Mouse (Mus musculus): ENCODE results near the gene Cyp2c66. TPM values are rescaled to one million over a fixed set of nuclear protein-coding genes. Genes with fewer than 3 reads are reported as not detected.
"Not testable (repeated sequence)": the region's sequence is repeated elsewhere in the genome, so short reads cannot be mapped to it uniquely, and the experiment has no call there.

Cyp2c66 gene
- polyA plus RNA-seq (2016; fragmentation: Nextera tagmentation; extraction: Ambion mirVana), result not detected in 2 replicates

GRCm38 (mm10) chr19:39113644-39114043, at the start of gene Cyp2c66:
Cyp2c66 (plus strand) TSS chr19:39113898.
- H3K4me3 ChIP-seq, result no peak within 1 kb of the TSS
- 61% methylated on average over 1 of the region's 1 CpGs for WGBS (ENCODE audit: insufficient replicate concordance)
- no peak within 1 kb of the TSS for H3K9ac ChIP-seq
- H3K36me3 ChIP-seq, result no peaks in the 10 kb centered on the region
- H3K4me1 ChIP-seq, result no peaks in the 10 kb centered on the region
- no peak within 1 kb of the TSS for H3K27ac ChIP-seq
- no peaks in the 10 kb centered on the region for H3K9me3 ChIP-seq (replicated peaks)
- no peak within 1 kb of the TSS for H3K4me2 ChIP-seq
- H3K27me3 ChIP-seq (replicated peaks), result no peaks in the 10 kb centered on the region
- no peak for ATAC-seq

DNA sequence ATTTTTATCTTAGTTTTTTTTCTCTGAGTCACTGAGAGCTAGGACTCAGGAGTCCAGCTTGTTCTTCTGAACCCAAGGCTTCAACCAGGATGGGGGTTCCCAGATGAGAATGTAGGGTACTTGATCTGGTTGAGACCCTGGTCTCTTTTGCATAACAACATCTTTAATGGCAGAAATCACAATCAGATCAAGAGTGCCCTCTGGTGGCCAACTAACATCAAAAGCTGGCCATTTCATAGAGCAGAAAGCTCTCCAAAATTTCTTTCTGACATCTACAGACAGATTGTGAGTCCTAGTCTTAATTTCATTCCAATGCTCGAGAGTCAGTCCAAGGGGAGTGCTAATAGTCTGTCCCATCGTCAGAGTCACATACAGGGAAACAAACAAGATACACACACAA, 14.9 kb upstream of the Cyp2c66 start:
- not testable (repeated sequence) for H3K36me3 ChIP-seq; H3K9ac ChIP-seq; H3K4me2 ChIP-seq; ATAC-seq; H3K27me3 ChIP-seq (replicated peaks); H3K4me1 ChIP-seq; H3K4me3 ChIP-seq; H3K27ac ChIP-seq
- H3K9me3 ChIP-seq (replicated peaks), result peaks cover 22% of the 10 kb centered on the region
- WGBS (ENCODE audit: insufficient replicate concordance), result 54% methylated on average over 2 of the region's 2 CpGs

DNA sequence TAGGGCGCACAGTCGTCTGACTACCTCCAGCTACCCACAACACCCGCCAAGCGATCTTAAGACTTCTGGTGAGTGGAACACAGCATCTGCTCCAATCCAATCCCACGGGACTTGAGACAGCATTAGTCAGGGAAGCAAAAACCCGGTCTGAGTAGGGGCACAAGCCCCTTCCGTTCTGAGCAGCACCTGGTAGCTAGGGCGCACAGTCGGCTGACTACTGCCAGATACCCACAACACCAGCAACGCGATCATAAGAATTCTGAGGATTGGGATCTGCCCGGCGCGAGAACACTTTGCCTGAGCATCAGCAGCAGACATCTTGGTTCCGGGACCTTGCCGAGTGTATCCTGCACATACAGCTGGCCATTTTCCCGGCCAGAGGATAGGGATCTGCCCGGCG, 43.1 kb downstream of the Cyp2c66 start:
- WGBS (ENCODE audit: insufficient replicate concordance), result 67% methylated on average over 19 of the region's 19 CpGs
- not testable (repeated sequence) for H3K9ac ChIP-seq

More for the DNA sequence above, 43.1 kb downstream of the Cyp2c66 start:
- not testable (repeated sequence) for H3K27ac ChIP-seq; H3K4me1 ChIP-seq; ATAC-seq; H3K27me3 ChIP-seq (replicated peaks); H3K36me3 ChIP-seq; H3K9me3 ChIP-seq (replicated peaks); H3K4me2 ChIP-seq; H3K4me3 ChIP-seq

Other genes with a start within 250 kb of the Cyp2c66 start
- 44.5 and 45.8 TPM in 2 replicates for gene Hells, start 183.0 kb upstream of the Cyp2c66 start, polyA plus RNA-seq (2016; fragmentation: Nextera tagmentation; extraction: Ambion mirVana)
- gene Cyp2c55, start 106.9 kb upstream of the Cyp2c66 start, polyA plus RNA-seq (2016; fragmentation: Nextera tagmentation; extraction: Ambion mirVana), result not detected in 2 replicates
- not detected in 2 replicates for gene Cyp2c65, start 52.9 kb upstream of the Cyp2c66 start, polyA plus RNA-seq (2016; fragmentation: Nextera tagmentation; extraction: Ambion mirVana)
- gene Cyp2c29, start 155.5 kb downstream of the Cyp2c66 start, polyA plus RNA-seq (2016; fragmentation: Nextera tagmentation; extraction: Ambion mirVana), result not detected in 2 replicates

All from liver, embryonic 12.5 days (tissue).